Mouse (Mus musculus): ENCODE results near the gene Olfr476.
"Not testable (repeated sequence)": the region's sequence is repeated elsewhere in the genome, so short reads cannot be mapped to it uniquely, and the experiment has no call there.

- not testable (repeated sequence) for TF ChIP-seq CTCF (conservative IDR thresholded peaks at IDR 0.05; ENCODE audit: low read length); POU5F1 (IDR thresholded peaks at IDR 0.05; ENCODE audit: borderline replicate concordance, low read length); NANOG (IDR thresholded peaks at IDR 0.05; ENCODE audit: borderline replicate concordance, low read length)
Measured at GRCm38 (mm10) chr7:107952539-107952938, 12.1 kb upstream of the Olfr476 start.
